Mouse (Mus musculus): ENCODE data around the gene Synj1. TPM values are rescaled to one million over a fixed set of nuclear protein-coding genes. Genes with fewer than 3 reads are reported as not detected.

Gene Synj1
- polyA plus RNA-seq, 1 experiment: 51.6 TPM

DNA sequence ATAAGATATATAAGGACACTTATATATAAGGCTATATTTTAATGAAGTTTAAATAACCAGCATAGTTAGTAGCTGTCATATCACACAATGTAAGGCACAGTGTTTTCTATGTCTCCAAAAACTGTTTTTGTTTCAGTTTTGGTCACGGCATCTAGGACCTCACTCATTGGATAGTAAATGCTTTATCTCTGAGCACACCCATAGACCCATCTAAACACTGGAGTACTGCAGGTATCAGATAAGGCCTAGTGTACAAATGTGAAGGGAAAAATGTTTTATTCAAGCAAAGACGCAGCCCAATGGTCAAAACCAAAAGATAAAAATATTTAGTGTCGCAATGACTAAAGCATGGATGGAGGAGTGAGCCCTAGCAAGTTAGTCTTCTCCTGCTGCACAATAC, 22.4 kb downstream of the Synj1 start:
- no peak for TF ChIP-seq POLR2A (IDR thresholded peaks at IDR 0.05; ENCODE audit: control insufficient read depth, extremely low read depth, insufficient read depth, low read length, poor library complexity)
- TF ChIP-seq CTCF (IDR thresholded peaks at IDR 0.05; ENCODE audit: borderline replicate concordance, control insufficient read depth, extremely low read depth, insufficient read depth, low read length, poor library complexity): no peak
- no peaks in the 10 kb centered on the region for H3K4me1 ChIP-seq (replicated peaks; ENCODE audit: control insufficient read depth, insufficient read depth, low read length)
- no peak overlapping the region for H3K27ac ChIP-seq (ENCODE audit: control insufficient read depth, insufficient read depth, low read length)
- no peaks in the 10 kb centered on the region for H3K27me3 ChIP-seq (ENCODE audit: control insufficient read depth, insufficient read depth, low read length)
- H3K4me3 ChIP-seq (ENCODE audit: control insufficient read depth, insufficient read depth, low read length): no peak overlapping the region
- peaks cover 13% of the 10 kb centered on the region for H3K36me3 ChIP-seq (ENCODE audit: control insufficient read depth, insufficient read depth, low read length)
- DNase-seq: no peak
- 98% methylated on average over 3 of the region's 3 CpGs for WGBS

DNA sequence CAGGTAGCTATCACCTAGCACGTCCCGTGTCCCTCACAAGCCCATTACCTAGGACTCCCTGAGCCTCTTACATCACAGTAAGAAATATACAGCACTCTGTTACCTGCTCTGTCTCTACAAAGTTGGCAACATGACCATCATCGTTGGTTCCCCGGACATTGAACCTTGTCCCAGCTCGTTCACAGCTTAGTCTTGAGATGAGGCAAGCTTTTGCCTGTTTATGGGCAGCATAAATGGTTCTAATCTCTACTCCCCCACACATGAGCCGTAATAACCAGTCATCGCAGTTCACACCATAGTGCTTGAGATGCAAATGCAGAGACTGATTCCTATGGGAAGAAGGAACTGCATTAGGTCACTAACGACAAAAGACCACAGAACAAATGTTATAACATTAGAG, 23.1 kb downstream of the Synj1 start:
- WGBS: 98% methylated on average over 8 of the region's 8 CpGs
- Histone ChIP-seq H3K27me3 (ENCODE audit: control insufficient read depth, insufficient read depth, low read length) (no peaks in the 10 kb centered on the region), H3K4me1 (replicated peaks; ENCODE audit: control insufficient read depth, insufficient read depth, low read length) (no peaks in the 10 kb centered on the region), H3K36me3 (ENCODE audit: control insufficient read depth, insufficient read depth, low read length) (peaks cover 13% of the 10 kb centered on the region), H3K27ac (ENCODE audit: control insufficient read depth, insufficient read depth, low read length) (no peak overlapping the region), H3K4me3 (ENCODE audit: control insufficient read depth, insufficient read depth, low read length) (no peak overlapping the region)
- DNase-seq: no peak
- no peak for TF ChIP-seq CTCF (IDR thresholded peaks at IDR 0.05; ENCODE audit: borderline replicate concordance, control insufficient read depth, extremely low read depth, insufficient read depth, low read length, poor library complexity)
- TF ChIP-seq POLR2A (IDR thresholded peaks at IDR 0.05; ENCODE audit: control insufficient read depth, extremely low read depth, insufficient read depth, low read length, poor library complexity): no peak

DNA sequence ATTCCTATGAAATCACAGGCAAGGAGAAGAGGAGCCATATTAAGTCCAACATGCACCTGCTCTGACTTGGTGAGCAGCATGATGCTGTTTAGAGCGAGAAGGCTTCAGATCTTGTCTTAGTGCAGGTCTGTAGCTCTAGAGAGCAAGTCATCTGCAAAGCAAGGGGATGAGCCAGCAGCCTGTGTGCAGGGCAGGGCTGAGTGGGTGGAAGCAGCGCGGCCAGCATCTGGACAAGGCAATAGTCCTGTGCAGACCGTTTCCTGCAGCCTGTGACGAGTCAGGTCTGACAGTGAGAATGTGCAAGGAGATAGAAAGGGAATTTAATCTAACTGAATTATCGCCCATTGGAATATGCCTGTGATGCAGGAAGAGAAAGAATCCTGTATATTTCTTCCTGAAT, 40.1 kb downstream of the Synj1 start:
- Histone ChIP-seq H3K36me3 (ENCODE audit: control insufficient read depth, insufficient read depth, low read length) (peaks cover 24% of the 10 kb centered on the region), H3K4me1 (replicated peaks; ENCODE audit: control insufficient read depth, insufficient read depth, low read length) (no peaks in the 10 kb centered on the region), H3K4me3 (ENCODE audit: control insufficient read depth, insufficient read depth, low read length) (no peak overlapping the region), H3K27ac (ENCODE audit: control insufficient read depth, insufficient read depth, low read length) (no peak overlapping the region), H3K27me3 (ENCODE audit: control insufficient read depth, insufficient read depth, low read length) (no peaks in the 10 kb centered on the region)
- DNase-seq: no peak
- no peak for TF ChIP-seq POLR2A (IDR thresholded peaks at IDR 0.05; ENCODE audit: control insufficient read depth, extremely low read depth, insufficient read depth, low read length, poor library complexity)
- 98% methylated on average over 6 of the region's 6 CpGs for WGBS

DNA sequence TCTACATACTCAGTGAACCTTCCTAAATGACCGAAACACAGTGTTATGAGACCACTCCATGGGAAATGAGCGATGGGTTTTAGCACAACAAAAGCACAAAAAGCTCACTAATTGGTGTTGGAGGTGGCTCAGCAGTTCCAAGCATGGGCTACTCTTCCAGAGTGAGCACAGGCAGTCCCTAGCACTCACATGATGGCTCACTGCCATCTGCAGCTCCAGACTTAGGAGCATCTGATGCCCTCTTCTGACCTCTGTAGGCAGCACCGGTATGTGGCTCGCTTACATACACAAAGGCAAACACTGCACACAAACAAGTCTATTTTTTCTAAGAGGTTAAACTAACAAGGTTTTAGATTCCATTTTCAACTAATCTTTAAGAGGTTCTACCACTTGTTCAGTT, 44.9 kb downstream of the Synj1 start:
- H3K4me3 ChIP-seq (ENCODE audit: control insufficient read depth, insufficient read depth, low read length): no peak overlapping the region
- no peaks in the 10 kb centered on the region for H3K27me3 ChIP-seq (ENCODE audit: control insufficient read depth, insufficient read depth, low read length)
- TF ChIP-seq POLR2A (IDR thresholded peaks at IDR 0.05; ENCODE audit: control insufficient read depth, extremely low read depth, insufficient read depth, low read length, poor library complexity) (no peak), CTCF (IDR thresholded peaks at IDR 0.05; ENCODE audit: borderline replicate concordance, control insufficient read depth, extremely low read depth, insufficient read depth, low read length, poor library complexity) (no peak)
- no peaks in the 10 kb centered on the region for H3K4me1 ChIP-seq (replicated peaks; ENCODE audit: control insufficient read depth, insufficient read depth, low read length)
- DNase-seq: no peak
- peaks cover 23% of the 10 kb centered on the region for H3K36me3 ChIP-seq (ENCODE audit: control insufficient read depth, insufficient read depth, low read length)
- 97% methylated on average over 4 of the region's 4 CpGs for WGBS
- H3K27ac ChIP-seq (ENCODE audit: control insufficient read depth, insufficient read depth, low read length): no peak overlapping the region

DNA sequence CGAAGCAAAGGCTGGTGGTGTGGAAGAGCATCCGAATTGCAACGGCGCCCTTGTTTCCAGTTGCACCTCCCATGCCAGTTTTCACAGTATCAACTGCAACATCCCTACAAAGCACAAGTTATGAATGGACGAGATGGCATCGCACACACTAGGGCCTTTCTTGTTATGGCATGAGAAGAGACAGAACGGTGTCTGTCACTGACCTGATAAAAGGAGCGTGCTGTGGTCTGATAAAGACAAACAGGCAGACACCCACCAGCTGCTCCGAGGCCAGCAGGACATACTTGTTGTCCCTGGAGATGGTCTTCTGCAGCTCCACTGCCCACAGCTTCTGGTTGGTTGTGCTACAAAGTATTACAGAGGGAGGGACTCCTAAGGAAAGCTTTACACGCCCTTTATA, 46.8 kb downstream of the Synj1 start:
- no peaks in the 10 kb centered on the region for H3K4me1 ChIP-seq (replicated peaks; ENCODE audit: control insufficient read depth, insufficient read depth, low read length)
- DNase-seq: no peak
- no peak overlapping the region for H3K27ac ChIP-seq (ENCODE audit: control insufficient read depth, insufficient read depth, low read length)
- no peak overlapping the region for H3K4me3 ChIP-seq (ENCODE audit: control insufficient read depth, insufficient read depth, low read length)
- WGBS: 95% methylated on average over 10 of the region's 10 CpGs
- H3K36me3 ChIP-seq (ENCODE audit: control insufficient read depth, insufficient read depth, low read length): peaks cover 27% of the 10 kb centered on the region
- H3K27me3 ChIP-seq (ENCODE audit: control insufficient read depth, insufficient read depth, low read length): no peaks in the 10 kb centered on the region
- no peak for TF ChIP-seq CTCF (IDR thresholded peaks at IDR 0.05; ENCODE audit: borderline replicate concordance, control insufficient read depth, extremely low read depth, insufficient read depth, low read length, poor library complexity)
- no peak for TF ChIP-seq POLR2A (IDR thresholded peaks at IDR 0.05; ENCODE audit: control insufficient read depth, extremely low read depth, insufficient read depth, low read length, poor library complexity)

DNA sequence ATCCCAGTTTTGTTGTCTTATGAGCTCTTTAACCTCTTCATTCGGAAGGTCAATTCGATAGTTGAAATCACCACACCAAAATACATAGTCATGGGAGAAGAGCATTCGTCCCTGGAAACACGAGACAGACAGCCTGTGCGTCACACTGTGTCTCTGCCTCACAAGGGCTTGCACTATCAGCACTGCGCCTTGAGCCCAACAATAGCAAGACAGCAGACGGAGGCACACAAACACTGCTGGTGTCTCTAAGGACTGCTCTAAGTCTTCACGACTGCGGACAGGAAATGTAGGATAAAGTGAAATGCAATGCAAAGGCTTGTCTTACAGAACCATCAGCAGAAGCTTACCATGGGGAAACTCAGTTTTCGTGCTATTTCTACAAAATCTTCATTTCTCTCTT, 47.2 kb downstream of the Synj1 start:
- H3K27me3 ChIP-seq (ENCODE audit: control insufficient read depth, insufficient read depth, low read length): no peaks in the 10 kb centered on the region
- no peak for DNase-seq
- H3K4me3 ChIP-seq (ENCODE audit: control insufficient read depth, insufficient read depth, low read length): no peak overlapping the region
- no peaks in the 10 kb centered on the region for H3K4me1 ChIP-seq (replicated peaks; ENCODE audit: control insufficient read depth, insufficient read depth, low read length)
- H3K27ac ChIP-seq (ENCODE audit: control insufficient read depth, insufficient read depth, low read length): no peak overlapping the region
- 96% methylated on average over 10 of the region's 10 CpGs for WGBS
- no peak for TF ChIP-seq CTCF (IDR thresholded peaks at IDR 0.05; ENCODE audit: borderline replicate concordance, control insufficient read depth, extremely low read depth, insufficient read depth, low read length, poor library complexity)
- TF ChIP-seq POLR2A (IDR thresholded peaks at IDR 0.05; ENCODE audit: control insufficient read depth, extremely low read depth, insufficient read depth, low read length, poor library complexity): no peak
- peaks cover 27% of the 10 kb centered on the region for H3K36me3 ChIP-seq (ENCODE audit: control insufficient read depth, insufficient read depth, low read length)

DNA sequence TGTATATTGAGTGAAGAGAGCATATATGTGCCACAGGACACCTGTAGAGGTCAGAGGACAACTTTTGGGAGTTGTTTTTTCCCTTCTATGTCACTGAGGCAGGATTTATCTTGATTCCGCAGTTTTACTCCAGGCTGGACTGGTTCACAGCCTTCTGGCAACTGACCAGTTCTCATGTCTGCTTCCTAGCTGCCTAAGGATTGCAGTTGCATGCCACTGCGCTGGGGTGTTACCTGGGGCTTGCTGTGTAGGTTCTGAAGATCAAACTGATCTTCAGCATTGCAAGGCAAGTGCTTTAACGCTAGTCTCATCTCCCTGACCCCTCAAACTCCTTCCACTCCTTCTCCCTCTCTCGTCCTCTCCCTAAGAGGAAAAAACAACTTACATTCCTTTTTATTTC, 47.9 kb downstream of the Synj1 start:
- no peak for DNase-seq
- H3K4me1 ChIP-seq (replicated peaks; ENCODE audit: control insufficient read depth, insufficient read depth, low read length): no peaks in the 10 kb centered on the region
- H3K36me3 ChIP-seq (ENCODE audit: control insufficient read depth, insufficient read depth, low read length): peaks cover 25% of the 10 kb centered on the region
- no peak overlapping the region for H3K27ac ChIP-seq (ENCODE audit: control insufficient read depth, insufficient read depth, low read length)
- TF ChIP-seq CTCF (IDR thresholded peaks at IDR 0.05; ENCODE audit: borderline replicate concordance, control insufficient read depth, extremely low read depth, insufficient read depth, low read length, poor library complexity): no peak
- H3K4me3 ChIP-seq (ENCODE audit: control insufficient read depth, insufficient read depth, low read length): no peak overlapping the region
- WGBS: over 99% methylated on average over 4 of the region's 4 CpGs
- H3K27me3 ChIP-seq (ENCODE audit: control insufficient read depth, insufficient read depth, low read length): no peaks in the 10 kb centered on the region

Data from thymus, adult 2 months (tissue).